Mouse (Mus musculus) stomach, embryonic 15.5 days (tissue): ENCODE measurements around the gene Zfp993. TPM values are rescaled to one million over a fixed set of nuclear protein-coding genes. Genes with fewer than 3 reads are reported as not detected.
"Not testable (repeated sequence)": the region's sequence is repeated elsewhere in the genome, so short reads cannot be mapped to it uniquely, and the experiment has no call there.

Experiments
- ATAC-seq: fragments of 200-750 bp; cut with Nextera tagmentation; 2 replicates; pipeline ENCODE4 v1.8.0; 2017; ENCODE audit warnings: low read depth, moderate number of reproducible peaks, moderate TSS enrichment; ENCODE audit not compliant: insufficient read depth, low FRiP score
- H3K27ac ChIP-seq: fragments of 300-500 bp; sonication (generic); 2 replicates; pipeline ENCODE4 v1.5.1; 2015; ENCODE audit warnings: mild to moderate bottlenecking, inconsistent platforms
- H3K27me3 ChIP-seq: fragments of 300-500 bp; sonication (generic); replicated peaks from 2 replicates; pipeline ENCODE4 v1.6.1; 2015; ENCODE audit warnings: inconsistent platforms
- H3K36me3 ChIP-seq: fragments of 300-500 bp; sonication (generic); 2 replicates; pipeline ENCODE4 v1.6.1; 2015; ENCODE audit warnings: inconsistent platforms
- H3K4me1 ChIP-seq: fragments of 300-500 bp; sonication (generic); 2 replicates; pipeline ENCODE4 v1.6.1; 2015; ENCODE audit warnings: inconsistent platforms
- H3K4me2 ChIP-seq: fragments of 300-500 bp; sonication (generic); 2 replicates; pipeline ENCODE4 v1.6.1; 2015; ENCODE audit warnings: mild to moderate bottlenecking, inconsistent platforms
- H3K4me3 ChIP-seq: fragments of 300-500 bp; sonication (generic); replicated peaks from 2 replicates; pipeline ENCODE4 v1.5.1; 2015; ENCODE audit warnings: inconsistent platforms
- H3K9ac ChIP-seq: fragments of 300-500 bp; sonication (generic); 2 replicates; pipeline ENCODE4 v1.6.1; 2015; ENCODE audit warnings: inconsistent platforms
- H3K9me3 ChIP-seq: fragments of 300-500 bp; sonication (generic); 2 replicates; pipeline ENCODE4 v1.6.1; 2016; ENCODE audit warnings: inconsistent platforms
- WGBS: fragments of 180-500 bp; shearing (Covaris S2); methylation state at CpG from one replicate; pipeline ENCODE4 v1.1.7; 2015; 5-methylcytosine and 5-hydroxymethylcytosine counted together
- polyA plus RNA-seq: library from polyadenylated mRNA; unstranded; fragments of >200 nt; fragmentation: Nextera tagmentation; extraction: Ambion mirVana; gene quantifications from 2 replicates; pipeline ENCODE4 v1.2.1, GENCODE M21; 2015

Zfp993 gene
- polyA plus RNA-seq = 1.7 and 2.5 TPM in 2 replicates

DNA sequence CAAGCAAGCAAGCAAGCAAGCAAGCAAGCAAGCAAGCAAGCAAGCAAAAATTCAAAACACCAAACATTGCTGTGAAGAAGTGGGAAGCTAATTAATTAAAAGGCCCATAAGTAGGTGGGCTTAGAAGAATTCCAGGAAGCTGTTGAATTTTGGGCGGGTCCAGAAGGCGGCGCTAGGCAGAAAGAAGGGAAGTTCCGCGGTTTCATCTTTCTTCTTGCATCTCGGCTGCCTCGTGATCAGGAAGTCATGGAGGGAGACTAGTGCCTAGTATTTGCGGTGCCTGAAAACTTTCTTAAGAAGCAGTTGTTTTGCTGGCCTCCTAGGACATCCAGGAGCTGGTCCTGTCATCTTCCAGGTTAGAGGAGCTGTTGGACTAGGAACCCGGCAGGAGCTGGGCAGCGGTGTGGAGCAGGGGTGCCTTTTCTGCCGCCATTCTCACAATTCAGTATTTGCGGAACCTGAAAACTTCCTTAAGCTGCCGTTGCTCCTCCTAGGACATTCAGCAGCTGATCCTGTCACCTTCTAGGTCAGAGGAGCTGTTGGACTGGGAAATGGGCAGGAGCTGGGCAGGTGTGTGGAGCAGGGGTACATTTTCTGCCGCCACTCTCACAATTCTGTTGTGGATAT lies at the start of gene Zfp993:
TSS of gene Zfp993 (plus strand) at position 188 of the 627 bp plus-strand sequence.
- no CpG with 5 or more reads among the region's 14 CpGs for WGBS
- not testable (repeated sequence) for H3K27ac ChIP-seq, ATAC-seq, H3K4me1 ChIP-seq, H3K36me3 ChIP-seq, H3K9me3 ChIP-seq, H3K4me3 ChIP-seq, H3K9ac ChIP-seq, H3K27me3 ChIP-seq, H3K4me2 ChIP-seq

DNA sequence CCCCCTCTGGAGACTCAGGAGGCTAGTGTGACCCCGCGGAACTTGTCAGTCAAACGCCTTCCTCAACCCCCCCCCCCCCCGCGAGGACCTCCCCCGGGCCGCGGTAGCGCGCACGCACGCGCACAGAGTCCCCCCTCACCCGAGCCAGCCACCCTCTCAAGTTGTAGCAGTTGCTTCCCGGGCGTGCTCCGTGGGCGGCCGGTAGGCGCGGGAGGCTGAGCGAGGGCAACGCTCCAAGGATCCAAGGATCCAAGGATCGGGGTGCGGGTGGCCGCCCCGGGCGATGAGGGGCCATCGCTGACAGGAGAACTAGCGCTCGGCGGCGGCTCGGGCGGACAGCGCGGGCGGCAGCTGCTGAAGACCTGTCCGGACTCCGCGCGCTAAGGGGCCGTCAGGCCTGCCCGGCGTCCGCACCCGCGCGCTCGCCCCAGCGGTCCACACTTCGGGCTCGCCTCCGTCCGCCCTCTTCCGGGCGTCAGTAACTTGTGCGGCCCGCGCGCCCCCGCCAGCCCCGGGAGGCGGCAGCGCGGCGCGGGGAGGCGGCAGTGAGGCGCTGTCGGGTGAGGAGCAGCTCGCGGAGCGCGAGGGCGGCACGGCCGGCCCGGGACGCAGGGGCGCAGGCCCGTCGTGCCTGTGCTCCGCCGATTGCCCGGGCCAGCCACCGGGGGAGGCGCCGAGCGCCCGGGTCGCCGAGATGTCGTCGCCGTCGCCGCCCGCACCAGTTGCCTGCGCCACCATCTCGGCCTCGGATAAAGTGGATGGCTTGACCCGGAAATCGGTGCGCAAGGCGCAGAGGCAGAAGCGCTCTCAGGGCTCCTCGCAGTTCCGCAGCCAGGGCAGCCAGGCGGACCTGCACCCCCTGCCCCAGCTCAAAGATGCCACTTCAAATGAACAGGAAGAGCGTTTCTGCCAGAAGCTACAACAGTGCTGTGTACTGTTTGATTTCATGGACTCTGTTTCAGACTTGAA lies 30.6 kb upstream of the Zfp993 start:
- not testable (repeated sequence) for H3K27ac ChIP-seq, H3K4me1 ChIP-seq, H3K27me3 ChIP-seq, H3K9ac ChIP-seq, H3K4me3 ChIP-seq, H3K9me3 ChIP-seq, H3K4me2 ChIP-seq, H3K36me3 ChIP-seq
- ATAC-seq = peak; percentile 73
- WGBS = 2% methylated on average over 9 of the region's 111 CpGs

DNA sequence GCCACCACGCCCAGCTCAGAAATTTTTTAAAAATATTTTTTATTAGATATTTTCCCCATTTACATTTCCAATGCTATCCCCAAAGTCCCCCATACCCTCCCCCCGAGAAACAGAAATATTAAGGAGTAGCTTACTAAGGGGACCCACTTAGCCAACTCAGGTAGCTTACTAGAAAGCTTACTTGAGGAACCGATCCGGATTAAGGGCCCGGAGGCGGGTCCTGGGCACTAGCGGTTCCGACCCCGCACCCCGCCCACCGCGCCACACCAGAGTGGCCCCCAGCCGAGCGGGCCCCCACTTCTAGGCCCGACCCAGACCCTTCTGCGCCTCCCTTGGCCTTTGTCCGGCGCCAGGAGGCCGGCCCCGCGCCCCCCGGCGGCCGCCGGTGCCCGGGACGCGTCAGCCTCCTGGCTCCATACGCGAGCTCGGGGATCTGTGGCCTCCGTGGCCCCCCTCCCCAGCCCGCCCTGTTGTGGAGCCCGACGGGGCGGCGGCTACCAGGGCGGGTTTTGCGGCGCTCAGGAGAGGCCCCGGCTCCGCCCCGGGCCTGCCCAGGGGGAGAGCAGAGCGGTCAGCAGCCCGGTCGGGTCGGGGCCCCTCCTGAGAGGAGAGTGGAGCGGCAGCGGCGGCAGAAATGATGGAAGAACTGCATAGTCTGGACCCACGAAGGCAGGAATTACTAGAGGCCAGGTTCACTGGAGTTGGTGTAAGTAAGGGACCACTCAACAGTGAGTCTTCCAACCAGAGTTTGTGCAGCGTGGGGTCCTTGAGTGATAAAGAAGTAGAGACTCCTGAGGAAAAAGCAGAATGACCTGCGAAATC lies 7.0 kb upstream of the Zfp993 start:
- not testable (repeated sequence) for H3K36me3 ChIP-seq, H3K9me3 ChIP-seq, H3K27ac ChIP-seq, H3K9ac ChIP-seq, H3K4me1 ChIP-seq, H3K27me3 ChIP-seq, H3K4me3 ChIP-seq
- ATAC-seq = peak; percentile 86
- 5% methylated on average over 29 of the region's 53 CpGs for WGBS
- H3K4me2 ChIP-seq = peak overlapping the region; percentile 42

DNA sequence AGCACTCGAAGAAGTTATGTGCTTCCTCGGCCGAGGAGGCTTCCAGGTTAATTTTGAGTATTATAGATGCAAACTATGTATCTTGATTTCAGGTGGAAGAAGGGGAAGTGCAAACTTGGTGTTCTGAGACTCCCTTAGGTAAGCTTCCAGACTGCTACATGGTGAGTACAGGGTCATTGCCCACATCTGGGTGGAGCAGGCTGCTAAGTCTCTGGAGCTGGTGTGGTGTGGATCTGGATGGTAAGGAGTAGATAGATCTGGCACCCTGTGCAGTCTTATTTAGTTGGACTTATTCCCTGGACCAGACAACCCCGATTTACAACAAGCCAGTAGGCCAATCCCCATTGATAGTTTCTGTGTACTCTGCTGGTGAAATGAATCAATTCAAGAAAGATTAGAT lies 33.6 kb downstream of the Zfp993 start:
- not testable (repeated sequence) for ATAC-seq, H3K4me1 ChIP-seq, H3K9ac ChIP-seq

DNA sequence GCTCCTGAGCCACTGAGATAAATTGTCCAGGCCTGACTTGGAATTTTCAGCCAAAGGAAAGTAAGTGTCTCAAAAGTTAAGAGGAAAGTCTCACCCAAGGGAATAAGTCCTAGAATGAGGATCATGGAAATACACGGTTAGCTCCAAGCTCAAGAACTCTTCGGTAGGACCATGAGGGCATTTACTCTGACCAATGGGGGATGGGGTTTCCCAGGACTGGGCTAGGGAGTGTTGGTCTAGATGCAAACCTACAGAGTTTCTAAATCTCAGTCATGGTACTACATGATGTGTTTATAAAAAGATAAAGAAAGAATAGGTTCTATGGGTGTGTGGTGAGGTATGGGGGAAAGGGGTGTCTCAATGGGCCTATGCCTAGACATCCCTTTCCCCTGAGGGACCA lies 38.9 kb downstream of the Zfp993 start:
- H3K9ac ChIP-seq, H3K27me3 ChIP-seq, H3K36me3 ChIP-seq, H3K4me1 ChIP-seq, H3K4me3 ChIP-seq, H3K9me3 ChIP-seq, H3K4me2 ChIP-seq, H3K27ac ChIP-seq: not testable (repeated sequence)
- no CpG with 5 or more reads among the region's 2 CpGs for WGBS
- ATAC-seq = peak; percentile 37; the same call in 1 of the 2 replicates

More for the DNA sequence above, 33.6 kb downstream of the Zfp993 start:
- H3K4me2 ChIP-seq, H3K9me3 ChIP-seq, H3K27me3 ChIP-seq, H3K4me3 ChIP-seq, H3K36me3 ChIP-seq, H3K27ac ChIP-seq: not testable (repeated sequence)
- WGBS = no CpG with 5 or more reads among the region's 4 CpGs

DNA sequence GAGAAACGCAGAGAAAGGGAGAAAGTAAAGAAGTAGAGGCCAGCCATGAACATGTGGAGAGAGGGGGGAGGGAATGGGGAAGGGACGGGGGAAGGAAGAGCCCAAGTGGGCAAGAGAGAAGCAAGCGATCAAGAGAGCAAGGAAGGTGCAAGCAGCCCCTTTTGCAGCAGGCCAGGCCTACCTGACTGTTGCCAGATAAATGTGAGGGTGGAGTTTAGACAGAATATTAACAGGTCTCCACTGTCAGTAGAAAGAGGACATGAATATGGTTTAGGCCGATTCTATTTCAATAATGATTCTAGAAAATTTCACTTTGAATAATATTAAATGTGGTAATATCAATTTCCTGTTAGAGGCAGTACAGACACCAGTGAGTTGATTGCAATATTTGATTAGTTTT lies 39.4 kb downstream of the Zfp993 start:
- H3K36me3 ChIP-seq, H3K4me1 ChIP-seq, H3K9me3 ChIP-seq, H3K27me3 ChIP-seq, H3K4me2 ChIP-seq, H3K4me3 ChIP-seq, H3K9ac ChIP-seq, H3K27ac ChIP-seq: not testable (repeated sequence)
- peak; percentile 50; the same call in 1 of the 2 replicates for ATAC-seq
- 94% methylated on average over 1 of the region's 4 CpGs for WGBS

DNA sequence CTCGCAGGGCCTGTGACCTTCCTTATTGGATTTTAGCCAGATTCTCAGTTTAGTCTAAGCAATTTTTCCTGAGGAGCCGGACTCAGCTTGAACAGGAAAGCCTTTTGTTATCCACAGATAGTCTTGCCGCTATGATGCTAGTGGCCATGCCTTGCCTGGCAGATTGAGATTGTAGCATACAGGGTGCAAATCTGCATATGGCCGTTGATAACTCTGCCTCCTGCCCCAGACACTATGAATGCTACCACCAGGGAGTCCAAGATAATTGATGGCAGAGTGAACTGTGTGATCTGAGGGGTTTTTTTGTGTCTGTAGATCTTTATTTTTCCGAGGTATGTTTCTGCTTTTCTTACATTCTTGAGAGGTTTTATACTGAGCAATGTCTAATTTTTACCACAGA lies 39.9 kb downstream of the Zfp993 start:
- not testable (repeated sequence) for H3K36me3 ChIP-seq, H3K9me3 ChIP-seq, ATAC-seq, H3K27me3 ChIP-seq, H3K4me2 ChIP-seq, H3K4me3 ChIP-seq, H3K4me1 ChIP-seq, H3K9ac ChIP-seq, H3K27ac ChIP-seq
- 85% methylated on average over 2 of the region's 5 CpGs for WGBS

Other genes starting within 250 kb of the Zfp993 start
- 2.8 and 2.9 TPM in 2 replicates for gene Zfp992, start 161.9 kb upstream of the Zfp993 start, polyA plus RNA-seq
- 0.09 TPM in 1 of 2 replicates, not detected in the other for gene Zfp981, start 108.9 kb upstream of the Zfp993 start, polyA plus RNA-seq